Mouse (Mus musculus): ENCODE measurements around the gene Kiss1. TPM values are rescaled to one million over a fixed set of nuclear protein-coding genes. Genes with fewer than 3 reads are reported as not detected.
A peak's percentile ranks its signal among the peaks of the same experiment; 100 is the strongest.

Kiss1 gene
- polyA plus RNA-seq (2016; fragmentation: Nextera tagmentation; extraction: Ambion mirVana), result not detected in 2 replicates

- Histone ChIP-seq H3K36me3 (replicated peaks) (no peaks in the 10 kb centered on the region), H3K4me3 (replicated peaks) (no peak within 1 kb of the TSS), H3K27ac (no peak within 1 kb of the TSS), H3K27me3 (peaks cover 4% of the 10 kb centered on the region; the same call in 1 of the 2 replicates), H3K9me3 (no peaks in the 10 kb centered on the region), H3K4me1 (no peaks in the 10 kb centered on the region), H3K9ac (no peak within 1 kb of the TSS), H3K4me2 (no peak within 1 kb of the TSS)
- 81% methylated on average over 13 of the region's 13 CpGs for WGBS
- no peak for ATAC-seq (ENCODE audit: low FRiP score)
Measured at GRCm38 (mm10) chr1:133321267-133321925, at the start of gene Kiss1. Gene Kiss1, plus strand, starts transcription at chr1:133321875.

- Histone ChIP-seq H3K36me3 (replicated peaks) (peaks cover 60% of the 10 kb centered on the region), H3K4me2 (no peak overlapping the region)
Measured at GRCm38 (mm10) chr1:133274163-133274562, 47.5 kb upstream of the Kiss1 start.

GRCm38 (mm10) chr1:133276983-133277382 is 44.7 kb upstream of the Kiss1 start:
- peaks cover 56% of the 10 kb centered on the region for H3K36me3 ChIP-seq (replicated peaks)
- H3K4me2 ChIP-seq, result no peak overlapping the region

More at GRCm38 (mm10) chr1:133274163-133274562, 47.5 kb upstream of the Kiss1 start:
- Histone ChIP-seq H3K27me3 (no peaks in the 10 kb centered on the region), H3K4me3 (replicated peaks) (no peak overlapping the region), H3K9ac (no peak overlapping the region), H3K9me3 (no peaks in the 10 kb centered on the region), H3K4me1 (peaks cover 22% of the 10 kb centered on the region), H3K27ac (no peak overlapping the region)
- WGBS, result 94% methylated on average over 19 of the region's 19 CpGs
- ATAC-seq (ENCODE audit: low FRiP score), result no peak

GRCm38 (mm10) chr1:133278539-133278938 is 43.1 kb upstream of the Kiss1 start:
- no peaks in the 10 kb centered on the region for H3K27me3 ChIP-seq
- no peak overlapping the region for H3K9ac ChIP-seq
- no peak overlapping the region for H3K27ac ChIP-seq
- peaks cover 18% of the 10 kb centered on the region for H3K4me1 ChIP-seq
- H3K4me2 ChIP-seq, result no peak overlapping the region
- ATAC-seq (ENCODE audit: low FRiP score), result no peak
- H3K9me3 ChIP-seq, result no peaks in the 10 kb centered on the region
- WGBS, result 86% methylated on average over 6 of the region's 6 CpGs
- H3K4me3 ChIP-seq (replicated peaks), result no peak overlapping the region
- peaks cover 52% of the 10 kb centered on the region for H3K36me3 ChIP-seq (replicated peaks)

More at GRCm38 (mm10) chr1:133276983-133277382, 44.7 kb upstream of the Kiss1 start:
- 0 out of 2 replicates have a peak overlapping the region, but pooled peaks have one; percentile 25 for H3K27ac ChIP-seq
- ATAC-seq (ENCODE audit: low FRiP score), result no peak
- H3K4me1 ChIP-seq, result peaks cover 18% of the 10 kb centered on the region
- H3K4me3 ChIP-seq (replicated peaks), result no peak overlapping the region
- no peaks in the 10 kb centered on the region for H3K27me3 ChIP-seq
- H3K9ac ChIP-seq, result no peak overlapping the region
- H3K9me3 ChIP-seq, result no peaks in the 10 kb centered on the region
- 84% methylated on average over 5 of the region's 5 CpGs for WGBS

GRCm38 (mm10) chr1:133278946-133279631 is 42.6 kb upstream of the Kiss1 start:
- H3K27ac ChIP-seq, result no peak overlapping the region
- 78% methylated on average over 15 of the region's 15 CpGs for WGBS
- H3K4me1 ChIP-seq, result peaks cover 18% of the 10 kb centered on the region

GRCm38 (mm10) chr1:133279632-133280093 is 42.0 kb upstream of the Kiss1 start:
- Histone ChIP-seq H3K27ac (no peak overlapping the region), H3K36me3 (replicated peaks) (peaks cover 45% of the 10 kb centered on the region), H3K9ac (no peak overlapping the region), H3K4me1 (peaks cover 18% of the 10 kb centered on the region), H3K27me3 (no peaks in the 10 kb centered on the region), H3K4me3 (replicated peaks) (no peak overlapping the region), H3K4me2 (no peak overlapping the region), H3K9me3 (no peaks in the 10 kb centered on the region)
- whole genome bisulfite sequencing, result 91% methylated on average over 11 of the region's 11 CpGs
- ATAC-seq (ENCODE audit: low FRiP score), result no peak

More at GRCm38 (mm10) chr1:133278946-133279631, 42.6 kb upstream of the Kiss1 start:
- Histone ChIP-seq H3K9me3 (no peaks in the 10 kb centered on the region), H3K36me3 (replicated peaks) (peaks cover 50% of the 10 kb centered on the region), H3K4me2 (no peak overlapping the region), H3K27me3 (no peaks in the 10 kb centered on the region), H3K4me3 (replicated peaks) (no peak overlapping the region), H3K9ac (no peak overlapping the region)
- ATAC-seq (ENCODE audit: low FRiP score), result no peak

- peaks cover 18% of the 10 kb centered on the region for H3K4me1 ChIP-seq
- H3K4me3 ChIP-seq (replicated peaks), result no peak overlapping the region
- no peak overlapping the region for H3K4me2 ChIP-seq
- H3K27me3 ChIP-seq, result no peaks in the 10 kb centered on the region
- no peak overlapping the region for H3K27ac ChIP-seq
- H3K9me3 ChIP-seq, result no peaks in the 10 kb centered on the region
- H3K36me3 ChIP-seq (replicated peaks), result peaks cover 46% of the 10 kb centered on the region
- 88% methylated on average over 2 of the region's 2 CpGs for WGBS
- ATAC-seq (ENCODE audit: low FRiP score), result no peak
- no peak overlapping the region for H3K9ac ChIP-seq
Measured at GRCm38 (mm10) chr1:133280537-133280936, 41.1 kb upstream of the Kiss1 start.

GRCm38 (mm10) chr1:133285907-133286306 is 35.8 kb upstream of the Kiss1 start:
- Histone ChIP-seq H3K9me3 (no peaks in the 10 kb centered on the region), H3K27ac (no peak overlapping the region), H3K4me2 (no peak overlapping the region), H3K36me3 (replicated peaks) (peaks cover 53% of the 10 kb centered on the region), H3K4me1 (no peaks in the 10 kb centered on the region), H3K4me3 (replicated peaks) (no peak overlapping the region), H3K27me3 (no peaks in the 10 kb centered on the region), H3K9ac (no peak overlapping the region)
- no peak for ATAC-seq (ENCODE audit: low FRiP score)
- 86% methylated on average over 7 of the region's 7 CpGs for WGBS

- Histone ChIP-seq H3K27me3 (no peaks in the 10 kb centered on the region), H3K4me2 (no peak overlapping the region), H3K9me3 (no peaks in the 10 kb centered on the region), H3K4me1 (no peaks in the 10 kb centered on the region), H3K9ac (no peak overlapping the region), H3K36me3 (replicated peaks) (peaks cover 52% of the 10 kb centered on the region), H3K4me3 (replicated peaks) (no peak overlapping the region), H3K27ac (no peak overlapping the region)
- 88% methylated on average over 4 of the region's 4 CpGs for WGBS
- no peak for ATAC-seq (ENCODE audit: low FRiP score)
Measured at GRCm38 (mm10) chr1:133287051-133287450, 34.6 kb upstream of the Kiss1 start.

- Histone ChIP-seq H3K9me3 (no peaks in the 10 kb centered on the region), H3K4me2 (no peak overlapping the region), H3K4me3 (replicated peaks) (no peak overlapping the region), H3K4me1 (no peaks in the 10 kb centered on the region), H3K36me3 (replicated peaks) (peaks cover 53% of the 10 kb centered on the region), H3K27ac (no peak overlapping the region), H3K9ac (no peak overlapping the region), H3K27me3 (no peaks in the 10 kb centered on the region)
- ATAC-seq (ENCODE audit: low FRiP score), result no peak
- 96% methylated on average over 12 of the region's 12 CpGs for WGBS
Measured at GRCm38 (mm10) chr1:133287880-133288279, 33.8 kb upstream of the Kiss1 start.

GRCm38 (mm10) chr1:133291888-133292287 is 29.8 kb upstream of the Kiss1 start:
- Histone ChIP-seq H3K9ac (no peak overlapping the region), H3K27ac (no peak overlapping the region)

GRCm38 (mm10) chr1:133292608-133293007 is 29.1 kb upstream of the Kiss1 start:
- H3K27me3 ChIP-seq, result no peaks in the 10 kb centered on the region
- H3K4me2 ChIP-seq, result no peak overlapping the region
- peaks cover 10% of the 10 kb centered on the region for H3K4me1 ChIP-seq
- H3K9ac ChIP-seq, result no peak overlapping the region
- no peak overlapping the region for H3K4me3 ChIP-seq (replicated peaks)
- no peak for ATAC-seq (ENCODE audit: low FRiP score)
- H3K27ac ChIP-seq, result no peak overlapping the region
- H3K9me3 ChIP-seq, result no peaks in the 10 kb centered on the region
- H3K36me3 ChIP-seq (replicated peaks), result peaks cover 42% of the 10 kb centered on the region

More at GRCm38 (mm10) chr1:133291888-133292287, 29.8 kb upstream of the Kiss1 start:
- H3K9me3 ChIP-seq, result no peaks in the 10 kb centered on the region
- H3K36me3 ChIP-seq (replicated peaks), result peaks cover 49% of the 10 kb centered on the region
- H3K4me3 ChIP-seq (replicated peaks), result no peak overlapping the region
- H3K27me3 ChIP-seq, result no peaks in the 10 kb centered on the region
- peaks cover 10% of the 10 kb centered on the region for H3K4me1 ChIP-seq
- ATAC-seq (ENCODE audit: low FRiP score), result no peak
- no peak overlapping the region for H3K4me2 ChIP-seq
- WGBS, result 92% methylated on average over 6 of the region's 6 CpGs
